Mouse (Mus musculus) stomach, postnatal 0 days (tissue): Measurements from ENCODE around the gene Syp. TPM values are rescaled to one million over a fixed set of nuclear protein-coding genes. Genes with fewer than 3 reads are reported as not detected.
A peak's percentile ranks its signal among the peaks of the same experiment; 100 is the strongest.

Experiments used
- ATAC-seq: fragments of 200-750 bp; cut with Nextera tagmentation; 2 replicates; pipeline ENCODE4 v1.8.0; 2017; ENCODE audit not compliant: low FRiP score, low TSS enrichment
- DNase-seq: peaks from one replicate; pipeline ENCODE4 v3.0.0-alpha.2; 2016; ENCODE audit warnings: low spot score
- H3K27ac ChIP-seq: fragments of 300-500 bp; sonication (generic); replicated peaks from 2 replicates; pipeline ENCODE4 v1.5.1; 2014; ENCODE audit warnings: mild to moderate bottlenecking, control low read depth
- H3K27me3 ChIP-seq: fragments of 300-500 bp; sonication (generic); 2 replicates; pipeline ENCODE4 v1.6.1; 2014; ENCODE audit warnings: low read length; ENCODE audit not compliant: control insufficient read depth, insufficient read depth
- H3K36me3 ChIP-seq: fragments of 300-500 bp; sonication (generic); 2 replicates; pipeline ENCODE4 v1.6.1; 2014; ENCODE audit warnings: low read length, mixed read lengths; ENCODE audit not compliant: control insufficient read depth, insufficient read depth
- H3K4me1 ChIP-seq: fragments of 300-500 bp; sonication (generic); replicated peaks from 2 replicates; pipeline ENCODE4 v1.6.1; 2014; ENCODE audit warnings: antibody characterized with exemption; ENCODE audit not compliant: control insufficient read depth, insufficient read depth
- H3K4me2 ChIP-seq: fragments of 300-500 bp; sonication (generic); replicated peaks from 2 replicates; pipeline ENCODE4 v1.6.1; 2014; ENCODE audit warnings: low read depth, mild to moderate bottlenecking, control low read depth, moderate library complexity
- H3K4me3 ChIP-seq: fragments of 300-500 bp; sonication (generic); 2 replicates; pipeline ENCODE4 v1.5.1; 2014; ENCODE audit warnings: low read depth, low read length, control low read depth
- H3K9ac ChIP-seq: fragments of 300-500 bp; sonication (generic); 2 replicates; pipeline ENCODE4 v1.6.1; 2014; ENCODE audit warnings: mild to moderate bottlenecking, low read length, control low read depth, mixed read lengths
- H3K9me3 ChIP-seq: fragments of 300-500 bp; sonication (generic); 2 replicates; pipeline ENCODE4 v1.6.1; 2016; ENCODE audit warnings: low read length; ENCODE audit not compliant: control insufficient read depth
- CTCF ChIP-seq: IDR thresholded peaks from 2 replicates; pipeline ENCODE4 v1.5.1; 2016; ENCODE audit warnings: antibody characterized with exemption, low read depth, mild to moderate bottlenecking, moderate library complexity
- EP300 ChIP-seq: optimal IDR thresholded peaks from 2 replicates; pipeline ENCODE3; 2016; ENCODE audit warnings: antibody characterized with exemption
- WGBS: fragments of 180-500 bp; shearing (Covaris S2); extraction: QIAGEN DNeasy Blood & Tissue Kit; methylation state at CpG from one replicate; pipeline ENCODE4 v1.1.7; 2014; 5-methylcytosine and 5-hydroxymethylcytosine counted together
- polyA plus RNA-seq: library from polyadenylated mRNA; unstranded; fragments of >200 nt; fragmentation: Nextera tagmentation; extraction: Ambion mirVana; gene quantifications from 2 replicates; pipeline ENCODE4 v1.2.1, GENCODE M21; 2015

Gene Syp
- polyA plus RNA-seq, 1 experiment from 2014 or later = 6.5 TPM

DNA sequence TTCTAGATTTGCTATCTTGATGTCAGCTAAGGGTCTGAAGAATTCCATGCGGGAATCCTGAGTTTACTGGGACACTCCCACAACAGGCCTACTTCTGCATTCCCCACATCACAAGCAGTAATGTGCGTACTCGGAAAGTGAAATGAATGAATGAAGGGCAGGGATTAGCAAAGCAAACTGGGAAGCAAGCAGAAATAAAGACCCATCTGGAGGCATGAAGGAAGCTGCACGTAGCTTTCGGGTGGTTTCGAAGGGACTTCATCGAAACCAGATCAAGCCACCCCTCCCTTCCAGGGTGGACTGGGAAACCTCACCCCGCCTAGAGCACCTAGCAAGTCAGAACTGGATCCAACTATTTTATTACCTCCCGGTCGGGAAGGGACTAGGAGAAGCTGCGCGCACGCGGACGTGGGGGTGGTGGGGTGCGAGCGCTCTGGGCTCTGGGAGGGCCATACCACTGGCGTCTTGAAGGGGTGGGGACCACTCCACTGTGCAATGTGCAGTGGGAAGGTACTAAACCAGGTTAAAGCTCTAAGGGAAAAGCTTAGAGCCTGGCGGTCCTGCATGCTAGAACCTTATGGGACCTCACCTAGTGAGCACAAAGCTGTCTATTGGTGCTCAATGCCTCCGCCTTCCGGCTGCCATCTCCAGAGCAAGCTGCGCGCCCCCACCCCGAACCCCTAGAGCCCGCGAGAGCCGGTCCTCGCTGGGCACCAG lies 36.2 kb downstream of the Syp start:
- Histone ChIP-seq H3K9me3 (no peaks in the 10 kb centered on the region), H3K9ac (0 out of 2 replicates have a peak overlapping the region, but pooled peaks have one; percentile 13), H3K27me3 (no peaks in the 10 kb centered on the region), H3K4me1 (no peaks in the 10 kb centered on the region), H3K36me3 (no peaks in the 10 kb centered on the region), H3K27ac (peak overlapping the region; percentile 83), H3K4me2 (peak overlapping the region; percentile 49), H3K4me3 (peak overlapping the region; percentile 21)
- WGBS = 15% methylated on average over 28 of the region's 28 CpGs
- DNase-seq (peak; percentile 54), ATAC-seq (peak; percentile 39)
- TF ChIP-seq CTCF (no peak), EP300 (no peak)

DNA sequence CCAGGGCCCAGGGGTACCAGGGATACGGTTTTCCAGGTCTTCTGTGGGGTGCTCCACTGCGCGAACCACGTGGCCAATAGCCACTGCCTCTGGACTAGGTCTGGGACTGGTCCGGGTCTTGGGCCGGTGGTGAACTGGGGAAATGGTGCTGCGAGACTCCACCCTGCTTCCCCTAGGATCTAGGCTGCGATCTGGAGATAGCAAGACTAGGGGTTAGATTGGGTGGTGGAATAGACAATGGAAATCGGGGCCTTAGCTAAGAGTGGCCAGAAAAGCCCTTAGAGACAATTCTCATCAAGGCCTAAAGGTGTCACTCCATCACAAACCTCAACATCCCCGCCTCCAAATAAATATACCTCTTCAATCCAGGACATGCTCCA lies 36.7 kb downstream of the Syp start:
- ATAC-seq = peak; percentile 2; the same call in 1 of the 2 replicates
- Histone ChIP-seq H3K36me3 (no peaks in the 10 kb centered on the region), H3K9ac (no peak overlapping the region), H3K27ac (peak overlapping the region; percentile 83), H3K27me3 (no peaks in the 10 kb centered on the region), H3K4me3 (peak overlapping the region; percentile 21), H3K9me3 (no peaks in the 10 kb centered on the region), H3K4me2 (peak overlapping the region; percentile 49), H3K4me1 (no peaks in the 10 kb centered on the region)
- TF ChIP-seq EP300 (no peak), CTCF (no peak)
- DNase-seq = no peak
- WGBS = 27% methylated on average over 10 of the region's 10 CpGs

DNA sequence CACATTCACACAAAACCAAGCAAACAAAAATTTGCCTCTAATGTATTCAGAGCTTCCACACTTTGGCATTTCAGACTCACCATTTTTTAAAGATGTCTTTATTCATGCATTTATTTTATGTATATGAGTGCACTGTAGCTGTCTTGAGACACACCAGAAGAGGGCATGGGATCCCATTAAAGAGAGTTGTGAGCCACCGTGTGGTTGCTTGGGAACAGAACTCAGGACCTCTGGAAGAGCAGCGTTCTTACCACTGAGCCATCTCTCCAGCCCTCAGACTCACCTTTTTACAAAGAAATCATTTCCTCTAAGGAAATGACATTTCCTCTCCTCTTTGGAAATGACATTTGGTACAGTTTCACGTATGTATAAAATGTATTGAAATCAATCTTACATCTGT lies 40.7 kb downstream of the Syp start:
- H3K4me1 ChIP-seq = no peaks in the 10 kb centered on the region
- no peak overlapping the region for H3K4me2 ChIP-seq
- DNase-seq (no peak), ATAC-seq (no peak)
- H3K27me3 ChIP-seq = no peaks in the 10 kb centered on the region
- H3K4me3 ChIP-seq = no peak overlapping the region
- no peaks in the 10 kb centered on the region for H3K36me3 ChIP-seq
- no peak overlapping the region for H3K27ac ChIP-seq
- H3K9me3 ChIP-seq = no peaks in the 10 kb centered on the region
- H3K9ac ChIP-seq = no peak overlapping the region
- WGBS = 24% methylated on average over 3 of the region's 3 CpGs
- TF ChIP-seq EP300 (no peak), CTCF (peak; percentile 41)

DNA sequence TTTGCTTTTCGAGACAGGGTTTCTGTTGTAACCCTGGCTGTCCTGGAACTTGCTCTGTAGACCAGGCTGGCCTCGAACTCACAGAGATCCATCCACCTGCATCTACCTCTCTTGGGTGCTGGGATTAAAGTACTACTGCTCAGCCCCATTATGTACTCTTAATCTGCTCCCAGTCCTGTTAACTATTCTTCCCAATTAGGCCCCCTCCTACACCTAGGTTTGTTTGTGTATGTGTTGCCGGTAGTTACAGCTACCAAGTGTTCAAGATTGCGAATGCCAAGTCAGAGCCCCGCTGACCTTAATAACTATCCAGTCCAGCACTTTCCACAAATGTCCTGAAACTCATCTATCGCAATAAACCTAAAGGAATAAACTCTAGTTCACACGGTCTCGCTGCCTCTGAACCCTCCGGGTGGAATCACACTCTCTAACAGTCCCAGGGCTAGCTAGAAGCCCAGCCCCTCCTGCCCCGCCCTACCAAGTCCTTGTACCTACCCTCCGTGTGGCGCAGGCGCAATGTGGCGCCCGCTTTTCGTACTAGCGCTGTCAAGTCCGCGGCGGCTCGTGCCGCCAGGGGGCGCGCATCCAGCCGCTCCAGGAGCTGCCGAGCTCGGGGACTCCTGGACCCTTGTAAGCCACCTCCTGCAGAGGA lies 41.3 kb downstream of the Syp start:
- WGBS = 26% methylated on average over 17 of the region's 27 CpGs
- H3K27ac ChIP-seq = no peak overlapping the region

DNA sequence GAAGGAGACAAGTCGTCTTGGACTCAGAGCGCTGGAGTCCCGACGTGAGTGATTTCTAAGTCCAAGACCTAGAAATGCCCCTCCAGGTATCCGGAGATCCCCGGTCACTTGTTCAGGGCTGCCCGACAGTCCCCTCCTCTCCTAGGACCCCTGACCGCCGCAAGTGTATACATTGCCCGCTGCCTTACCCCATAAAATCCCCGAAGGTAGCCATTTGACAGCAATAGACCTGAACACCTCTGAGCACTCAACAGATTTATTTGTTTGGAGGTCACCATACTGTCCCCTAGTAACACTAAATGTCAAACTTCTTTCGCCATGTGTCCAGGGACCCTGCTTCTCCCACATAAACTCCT lies 41.8 kb downstream of the Syp start:
- ATAC-seq = peak; percentile 11; the same call in 1 of the 2 replicates
- no peak overlapping the region for H3K9ac ChIP-seq

More for the DNA sequence above, 41.3 kb downstream of the Syp start:
- Histone ChIP-seq H3K4me3 (peak overlapping the region; percentile 19; the same call in 1 of the 2 replicates), H3K4me2 (peak overlapping the region; percentile 48), H3K9ac (no peak overlapping the region), H3K4me1 (no peaks in the 10 kb centered on the region), H3K27me3 (no peaks in the 10 kb centered on the region), H3K36me3 (no peaks in the 10 kb centered on the region), H3K9me3 (no peaks in the 10 kb centered on the region)
- TF ChIP-seq CTCF (peak; percentile 85), EP300 (no peak)
- ATAC-seq (peak; percentile 95), DNase-seq (peak; percentile 91)

DNA sequence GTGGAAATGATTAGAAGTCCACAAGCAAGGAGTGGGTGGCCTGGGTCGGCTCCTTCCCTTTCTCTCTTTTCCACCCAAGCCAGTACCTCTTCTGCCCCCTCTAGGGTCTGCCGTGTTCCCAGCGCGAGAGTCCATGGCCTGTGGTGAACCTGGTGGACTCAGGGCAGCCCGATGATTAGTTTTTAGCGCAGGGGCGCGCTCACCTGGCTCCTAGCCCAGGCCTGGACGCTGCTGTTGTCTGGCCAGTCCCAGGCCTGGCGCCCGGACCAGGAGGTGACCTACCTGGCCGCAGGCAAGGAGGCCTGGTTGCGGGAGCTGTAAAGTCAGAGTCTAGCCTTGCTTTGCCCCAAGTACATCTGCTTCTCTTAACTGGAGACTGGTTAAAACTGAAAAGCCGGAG lies 42.6 kb downstream of the Syp start, which contains the start of gene Magix:
TSS of gene Magix (minus strand) at position 388 of the 400 bp plus-strand sequence.
- Histone ChIP-seq H3K9ac (no peak within 1 kb of the TSS), H3K36me3 (no peaks in the 10 kb centered on the region), H3K4me1 (no peaks in the 10 kb centered on the region), H3K4me2 (peak within 1 kb of the TSS; percentile 48), H3K27me3 (no peaks in the 10 kb centered on the region), H3K27ac (no peak within 1 kb of the TSS), H3K9me3 (no peaks in the 10 kb centered on the region), H3K4me3 (peak within 1 kb of the TSS; percentile 19; the same call in 1 of the 2 replicates)
- no peak for DNase-seq
- no peak for TF ChIP-seq CTCF
- TF ChIP-seq EP300 = no peak
- peak; percentile 51; the same call in 1 of the 2 replicates for ATAC-seq
- WGBS = 64% methylated on average over 14 of the region's 14 CpGs

More for the DNA sequence above, 41.8 kb downstream of the Syp start:
- Histone ChIP-seq H3K4me1 (no peaks in the 10 kb centered on the region), H3K4me2 (peak overlapping the region; percentile 48), H3K27ac (no peak overlapping the region), H3K36me3 (no peaks in the 10 kb centered on the region), H3K27me3 (no peaks in the 10 kb centered on the region), H3K4me3 (peak overlapping the region; percentile 19; the same call in 1 of the 2 replicates), H3K9me3 (no peaks in the 10 kb centered on the region)
- DNase-seq = no peak
- no peak for TF ChIP-seq EP300
- TF ChIP-seq CTCF = no peak
- WGBS = 23% methylated on average over 12 of the region's 12 CpGs
